Mouse (Mus musculus) olfactory bulb, adult 2 months (tissue): Measurements from ENCODE around the gene Abcc3.

Source experiments
- CTCF ChIP-seq: fragments of 200-500 bp; IDR thresholded peaks from 2 replicates; pipeline ENCODE4 v1.5.1; 2012; ENCODE audit warnings: low read depth, mild to moderate bottlenecking, low read length, moderate library complexity; ENCODE audit not compliant: insufficient read depth
- POLR2A ChIP-seq: fragments of 200-500 bp; IDR thresholded peaks from 2 replicates; pipeline ENCODE4 v1.6.1; 2012; ENCODE audit warnings: mild to moderate bottlenecking, low read depth, low read length, moderate library complexity; ENCODE audit not compliant: insufficient read depth

- TF ChIP-seq CTCF (no peak), POLR2A (no peak)
These were observed 37.1 kb downstream of the Abcc3 start for GRCm38 (mm10) chr11:94355521-94356217.
